Mouse (Mus musculus): Measurements from ENCODE around the gene Nemp1. TPM values are rescaled to one million over a fixed set of nuclear protein-coding genes. Genes with fewer than 3 reads are reported as not detected.

The Nemp1 gene
- total RNA-seq, 2 experiments from 2014 or later: 6.5 to 7.3 TPM

Other genes with a start within 250 kb of the Nemp1 start
- 1 to 10 TPM; 2.2 to 3.4 TPM for gene Stac3, start 165.2 kb upstream of the Nemp1 start, total RNA-seq (2021)
- 10 to 100 TPM; 29.7 to 45.6 TPM for gene Ndufa4l2, start 151.9 kb upstream of the Nemp1 start, total RNA-seq (2021)
- gene Shmt2, start 144.5 kb upstream of the Nemp1 start, total RNA-seq (2021): 10 to 100 TPM; 46.8 to 47.1 TPM
- gene Nxph4, start 132.3 kb upstream of the Nemp1 start, total RNA-seq (2021): 1 to 10 TPM; 5.0 to 6.3 TPM
- 100 to 1,000 TPM; 192 to 251 TPM for gene Lrp1, start 45.8 kb upstream of the Nemp1 start, total RNA-seq (2021)
- gene Stat6, start 23.9 kb upstream of the Nemp1 start, total RNA-seq (2021): 10 to 100 TPM; 93.2 to 99.8 TPM
- 10 to 100 TPM; 19.7 to 32.0 TPM for gene Nab2, start 1.7 kb downstream of the Nemp1 start, total RNA-seq (2021)
- gene Myo1a, start 38.3 kb downstream of the Nemp1 start, total RNA-seq (2021): 10 to 100 TPM in 1 of 2 experiments, under 1 TPM in 1; 0.95 to 13.8 TPM
- under 1 TPM in 1 of 2 experiments, not detected in 1; 0.43 TPM for gene Tac2, start 57.6 kb downstream of the Nemp1 start, total RNA-seq (2021)
- gene Zbtb39, start 72.6 kb downstream of the Nemp1 start, total RNA-seq (2021): 10 to 100 TPM; 10.2 to 12.7 TPM
- 10 to 100 TPM in 1 of 2 experiments, 1 to 10 TPM in 1; 7.3 to 10.9 TPM for gene Gpr182, start 84.8 kb downstream of the Nemp1 start, total RNA-seq (2021)
- 1 to 10 TPM in 1 of 2 experiments, under 1 TPM in 1; 0.63 to 1.2 TPM for gene Rdh1, start 92.8 kb downstream of the Nemp1 start, total RNA-seq (2021)
- 1 to 10 TPM; 1.2 to 2.3 TPM for gene Rdh16f1, start 92.9 kb downstream of the Nemp1 start, total RNA-seq (2021)
- gene Rdh9, start 109.5 kb downstream of the Nemp1 start, total RNA-seq (2021): under 1 TPM in 1 of 2 experiments, not detected in 1; 0.36 TPM
- gene Rdh16, start 134.3 kb downstream of the Nemp1 start, total RNA-seq (2021): under 1 TPM; 0.43 to 0.53 TPM
- gene Rdh19, start 183.0 kb downstream of the Nemp1 start, total RNA-seq (2021): under 1 TPM in 1 of 2 experiments, not detected in 1; 0.23 TPM
- not detected for gene Rdh16f2, start 199.6 kb downstream of the Nemp1 start, total RNA-seq (2021)
- under 1 TPM in 1 of 2 experiments, not detected in 1; 0.40 TPM for gene Rdh7, start 221.9 kb downstream of the Nemp1 start, total RNA-seq (2021)
- gene Sdr9c7, start 231.6 kb downstream of the Nemp1 start, total RNA-seq (2021): under 1 TPM; 0.56 to 0.76 TPM